In genomic region chr1:74084752-74085151, GRCm38 (mm10) we compare ENCODE assay signal across 13 mouse cellular contexts. TPM values are rescaled to one million over a fixed set of nuclear protein-coding genes. Genes with fewer than 3 reads are reported as not detected.
DNase-seq lines count a peak whose midpoint lies in the region; ATAC-seq lines count a peak whose summit lies in the region.
"Had no signal": no experiment of that assay in that cellular context is flagged by ENCODE, and none has a peak within 500 bp of the region (broad histone marks: within the 10 kb centered on the region; RNA-seq: fewer than 3 reads in every experiment).

No protein-coding gene starts in this region.

- no peak overlapping the region for H3K4me3 ChIP-seq in kidney, embryonic 15.5 days (replicated peaks)
- no peak overlapping the region for H3K4me3 ChIP-seq in intestine, embryonic 16.5 days (ENCODE audit: low read length)
- H3K4me3 ChIP-seq: hindbrain, embryonic 12.5 days; liver, embryonic 13.5 days had no signal

- DNase-seq in gastrocnemius, postnatal 25 days = peak; percentile 54
- DNase-seq in gastrocnemius, postnatal 4 days (ENCODE audit: low spot score in 2 of 2) = no peak
- no peak for DNase-seq in kidney, postnatal 10 days
- DNase-seq in 416B (ENCODE audit: low read depth) = peak; percentile 55
- DNase-seq in thymus, postnatal 4 days = no peak
- no peak for DNase-seq in left cerebral cortex, postnatal 25 days (ENCODE audit: low spot score in 2 of 2)
- DNase-seq: liver, embryonic 13.5 days had no signal

- H3K9ac ChIP-seq in kidney, embryonic 15.5 days = no peak overlapping the region
- no peak overlapping the region for H3K9ac ChIP-seq in intestine, embryonic 16.5 days (ENCODE audit: low read depth, low read length)
- H3K9ac ChIP-seq: hindbrain, embryonic 12.5 days; liver, embryonic 13.5 days had no signal

- no peak overlapping the region for H3K4me2 ChIP-seq in kidney, embryonic 15.5 days
- no peak overlapping the region for H3K4me2 ChIP-seq in intestine, embryonic 16.5 days (ENCODE audit: low read depth, low read length)
- H3K4me2 ChIP-seq: hindbrain, embryonic 12.5 days; liver, embryonic 13.5 days had no signal

- H3K36me3 ChIP-seq in kidney, embryonic 15.5 days = no peaks in the 10 kb centered on the region
- H3K36me3 ChIP-seq in intestine, embryonic 16.5 days (ENCODE audit: control insufficient read depth, insufficient read depth, low read length) = no peaks in the 10 kb centered on the region
- H3K36me3 ChIP-seq: hindbrain, embryonic 12.5 days; liver, embryonic 13.5 days had no signal

- ATAC-seq in kidney, embryonic 15.5 days (replicated peaks; ENCODE audit: low FRiP score) = no peak
- ATAC-seq in intestine, embryonic 16.5 days = peak; percentile 9; the same call in 1 of the 2 replicates
- ATAC-seq: forebrain, embryonic 14.5 days had no signal

- no peaks in the 10 kb centered on the region for H3K27me3 ChIP-seq in kidney, embryonic 15.5 days
- H3K27me3 ChIP-seq in intestine, embryonic 16.5 days (replicated peaks; ENCODE audit: control insufficient read depth, insufficient read depth, low read length) = no peaks in the 10 kb centered on the region
- H3K27me3 ChIP-seq: hindbrain, embryonic 12.5 days had no signal

- intact Hi-C loops in left cerebral cortex, postnatal 25 days (cut with DNase I) = no loop called here

- H3K27ac ChIP-seq in kidney, embryonic 15.5 days = peak overlapping the region; percentile 74
- no peak overlapping the region for H3K27ac ChIP-seq in intestine, embryonic 16.5 days (ENCODE audit: low read length)
- H3K27ac ChIP-seq: hindbrain, embryonic 12.5 days; liver, embryonic 13.5 days had no signal

- peaks cover 54% of the 10 kb centered on the region for H3K4me1 ChIP-seq in kidney, embryonic 15.5 days
- peaks cover 12% of the 10 kb centered on the region for H3K4me1 ChIP-seq in intestine, embryonic 16.5 days (ENCODE audit: control insufficient read depth, insufficient read depth, low read length)

- whole genome bisulfite sequencing in kidney, embryonic 15.5 days = 28% methylated on average over 5 of the region's 5 CpGs
- WGBS in intestine, embryonic 16.5 days = 35% methylated on average over 5 of the region's 5 CpGs

- no peaks in the 10 kb centered on the region for H3K9me3 ChIP-seq in kidney, embryonic 15.5 days (replicated peaks)
- H3K9me3 ChIP-seq in intestine, embryonic 16.5 days (ENCODE audit: control insufficient read depth, low read length) = no peaks in the 10 kb centered on the region
- H3K9me3 ChIP-seq: hindbrain, embryonic 12.5 days; liver, embryonic 13.5 days had no signal

RNA-seq across cellular contexts. Expression of gene Tns1, which starts 39.5 kb away (rescaled TPM):
- total RNA-seq in gastrocnemius, postnatal 25 days (2021) = 100 to 1,000 TPM; 205 to 234 TPM
- total RNA-seq in gastrocnemius, postnatal 4 days (2021) = 100 to 1,000 TPM; 259 to 265 TPM
- 62.7 and 70.9 TPM in 2 replicates for polyA plus RNA-seq in kidney, embryonic 15.5 days (2015; fragmentation: Nextera tagmentation; extraction: Ambion mirVana)
- 20.2 and 23.4 TPM in 2 replicates for polyA plus RNA-seq in intestine, embryonic 16.5 days (2015; fragmentation: Nextera tagmentation; extraction: Ambion mirVana)
- total RNA-seq in left cerebral cortex, postnatal 25 days (2021) = 10 to 100 TPM; 35.1 to 40.3 TPM

RNA-seq across cellular contexts. Expression of gene Rufy4, which starts 40.6 kb away (rescaled TPM):
- total RNA-seq in gastrocnemius, postnatal 25 days (2021) = under 1 TPM in 1 of 2 experiments, not detected in 1; 0.16 TPM
- total RNA-seq in gastrocnemius, postnatal 4 days (2021) = under 1 TPM; 0.52 to 0.54 TPM
- 0.17 and 0.40 TPM in 2 replicates for polyA plus RNA-seq in kidney, embryonic 15.5 days (2015; fragmentation: Nextera tagmentation; extraction: Ambion mirVana)
- 0.12 and 0.31 TPM in 2 replicates for polyA plus RNA-seq in intestine, embryonic 16.5 days (2015; fragmentation: Nextera tagmentation; extraction: Ambion mirVana)
- not detected for total RNA-seq in left cerebral cortex, postnatal 25 days (2021)
- total RNA-seq: midbrain, postnatal 0 days had no signal
- polyA plus RNA-seq: cortical plate, adult 2 months had no signal

Comparison
In these comparisons a context has a peak if more than half of its experiments do, and no peak if none do; other contexts are left out.
1. DNase-seq: peak in gastrocnemius, postnatal 25 days (single experiment) and 416B (single experiment); none in gastrocnemius, postnatal 4 days (0 of 2), kidney, postnatal 10 days (single experiment), thymus, postnatal 4 days (single experiment) and left cerebral cortex, postnatal 25 days (0 of 2).
2. RNA of gene Tns1, which starts 39.5 kb away (total RNA-seq): 259 to 265 TPM in gastrocnemius, postnatal 4 days and 205 to 234 TPM in gastrocnemius, postnatal 25 days; 35.1 to 40.3 TPM in left cerebral cortex, postnatal 25 days; every median in the first group is over 4 times any median in the second.